Mouse (Mus musculus): ENCODE data around the gene Ppp1r14a. TPM values are rescaled to one million over a fixed set of nuclear protein-coding genes. Genes with fewer than 3 reads are reported as not detected.

Ppp1r14a gene
- polyA plus RNA-seq, 1 experiment from 2014 or later, result 64.8 TPM

GRCm38 (mm10) chr7:29293131-29294065, 4.3 kb downstream of the Ppp1r14a start:
- TF ChIP-seq EP300 (optimal IDR thresholded peaks at IDR 0.05) (no peak), CTCF (IDR thresholded peaks at IDR 0.05; ENCODE audit: low read depth) (no peak)
- H3K4me1 ChIP-seq (replicated peaks; ENCODE audit: control insufficient read depth, insufficient read depth), result peaks cover 5% of the 10 kb centered on the region; the same call in 1 of the 2 replicates
- H3K9ac ChIP-seq (ENCODE audit: low read length), result 0 out of 2 replicates have a peak overlapping the region, but pooled peaks have one; percentile 13
- WGBS, result 35% methylated on average over 19 of the region's 19 CpGs
- ATAC-seq (ENCODE audit: low FRiP score, low TSS enrichment) (0 out of 2 replicates have a peak, but pooled peaks have one; percentile 3), DNase-seq (ENCODE audit: low spot score) (peak; percentile 42)
- H3K4me2 ChIP-seq (replicated peaks; ENCODE audit: low read depth), result no peak overlapping the region
- no peaks in the 10 kb centered on the region for H3K9me3 ChIP-seq (ENCODE audit: control insufficient read depth, low read length)
- H3K4me3 ChIP-seq (ENCODE audit: low read depth, low read length), result no peak overlapping the region
- peak overlapping the region; percentile 78 for H3K27ac ChIP-seq (replicated peaks)
- no peaks in the 10 kb centered on the region for H3K27me3 ChIP-seq (ENCODE audit: control insufficient read depth, insufficient read depth, low read length)
- no peaks in the 10 kb centered on the region for H3K36me3 ChIP-seq (ENCODE audit: control insufficient read depth, insufficient read depth, low read length)

DNA sequence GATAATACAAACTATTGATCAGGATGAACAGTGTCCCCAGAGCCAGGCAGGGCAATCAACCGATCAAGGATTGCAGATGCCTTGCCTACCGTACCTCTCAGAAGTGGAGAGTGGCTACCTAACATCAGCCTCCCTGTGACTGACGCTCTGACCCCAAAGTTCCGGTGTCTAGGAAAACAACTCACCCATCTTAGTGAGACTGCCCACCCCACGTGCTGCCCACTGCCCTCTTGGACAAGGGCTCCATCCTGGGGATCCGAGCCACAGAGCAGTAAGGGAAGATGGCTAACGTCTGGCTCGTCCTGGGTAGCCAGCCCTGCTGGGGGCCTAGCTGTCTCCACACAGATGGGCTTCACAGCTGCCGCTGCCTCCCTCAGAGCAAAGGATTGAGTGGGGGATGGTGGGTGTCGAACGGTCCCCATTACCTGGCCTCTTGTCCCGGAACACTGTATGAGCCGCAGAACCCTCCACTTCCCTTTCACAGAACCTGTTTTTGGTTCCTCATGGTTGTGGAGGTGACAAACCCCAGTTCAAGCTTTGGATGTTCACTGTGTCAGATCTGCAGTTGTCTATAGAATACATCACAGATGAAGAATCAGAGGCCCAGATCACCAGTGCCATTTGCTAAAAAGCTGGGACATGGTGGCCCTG, 5.1 kb downstream of the Ppp1r14a start:
- Histone ChIP-seq H3K27me3 (ENCODE audit: control insufficient read depth, insufficient read depth, low read length) (no peaks in the 10 kb centered on the region), H3K36me3 (ENCODE audit: control insufficient read depth, insufficient read depth, low read length) (no peaks in the 10 kb centered on the region), H3K27ac (replicated peaks) (no peak overlapping the region), H3K4me2 (replicated peaks; ENCODE audit: low read depth) (no peak overlapping the region), H3K4me3 (ENCODE audit: low read depth, low read length) (no peak overlapping the region), H3K4me1 (replicated peaks; ENCODE audit: control insufficient read depth, insufficient read depth) (peaks cover 5% of the 10 kb centered on the region; the same call in 1 of the 2 replicates), H3K9me3 (ENCODE audit: control insufficient read depth, low read length) (no peaks in the 10 kb centered on the region), H3K9ac (ENCODE audit: low read length) (no peak overlapping the region)
- WGBS, result 76% methylated on average over 13 of the region's 13 CpGs
- ATAC-seq (ENCODE audit: low FRiP score, low TSS enrichment) (no peak), DNase-seq (ENCODE audit: low spot score) (no peak)
- TF ChIP-seq EP300 (optimal IDR thresholded peaks at IDR 0.05), result no peak
- no peak for TF ChIP-seq CTCF (IDR thresholded peaks at IDR 0.05; ENCODE audit: low read depth)

DNA sequence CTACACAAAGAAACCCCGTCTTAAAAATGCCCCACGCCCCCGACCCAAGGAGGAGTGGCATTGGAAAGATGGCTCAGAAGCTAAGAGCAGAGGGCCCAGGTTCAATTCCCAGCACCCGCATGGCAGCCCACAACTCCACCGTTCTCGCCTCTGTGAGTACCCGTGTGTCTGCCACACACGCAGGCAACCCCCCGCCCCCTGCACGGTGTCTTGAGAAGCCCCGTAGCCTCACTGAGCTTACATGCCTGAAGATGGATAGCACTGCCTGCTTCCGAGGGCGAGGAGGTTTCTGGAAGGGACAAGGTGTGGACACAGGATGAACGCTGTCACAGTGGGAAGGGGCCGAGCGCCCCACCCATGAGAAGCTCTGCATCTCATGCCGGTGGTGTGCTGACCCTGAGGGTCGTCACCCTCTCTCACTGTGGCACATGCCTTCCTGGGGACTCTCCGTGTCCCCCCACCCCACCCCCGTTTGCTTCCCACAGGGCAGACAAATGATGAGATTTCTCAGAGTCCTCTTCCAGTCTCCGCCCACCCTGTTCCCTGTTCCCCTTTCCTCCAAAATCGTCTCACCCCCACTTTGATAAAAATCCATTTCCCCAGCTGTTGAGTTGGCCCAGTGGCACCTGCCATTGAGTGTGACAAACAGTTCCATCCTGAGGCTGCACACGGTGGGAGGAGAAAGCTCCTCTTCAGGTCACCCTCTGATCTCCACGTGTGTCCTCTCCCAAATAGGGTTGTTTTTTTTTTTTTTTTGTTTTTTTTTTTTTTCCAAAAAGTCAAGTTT, 6.9 kb downstream of the Ppp1r14a start:
- no peaks in the 10 kb centered on the region for H3K36me3 ChIP-seq (ENCODE audit: control insufficient read depth, insufficient read depth, low read length)
- 67% methylated on average over 24 of the region's 24 CpGs for WGBS
- H3K4me1 ChIP-seq (replicated peaks; ENCODE audit: control insufficient read depth, insufficient read depth), result peaks cover 5% of the 10 kb centered on the region; the same call in 1 of the 2 replicates
- no peak overlapping the region for H3K9ac ChIP-seq (ENCODE audit: low read length)
- H3K27ac ChIP-seq (replicated peaks), result no peak overlapping the region
- no peaks in the 10 kb centered on the region for H3K9me3 ChIP-seq (ENCODE audit: control insufficient read depth, low read length)
- ATAC-seq (ENCODE audit: low FRiP score, low TSS enrichment) (no peak), DNase-seq (ENCODE audit: low spot score) (no peak)
- no peak overlapping the region for H3K4me2 ChIP-seq (replicated peaks; ENCODE audit: low read depth)
- no peaks in the 10 kb centered on the region for H3K27me3 ChIP-seq (ENCODE audit: control insufficient read depth, insufficient read depth, low read length)
- no peak overlapping the region for H3K4me3 ChIP-seq (ENCODE audit: low read depth, low read length)
- TF ChIP-seq CTCF (IDR thresholded peaks at IDR 0.05; ENCODE audit: low read depth) (0 out of 2 replicates have a peak, but pooled peaks have one; percentile 1), EP300 (optimal IDR thresholded peaks at IDR 0.05) (no peak)

DNA sequence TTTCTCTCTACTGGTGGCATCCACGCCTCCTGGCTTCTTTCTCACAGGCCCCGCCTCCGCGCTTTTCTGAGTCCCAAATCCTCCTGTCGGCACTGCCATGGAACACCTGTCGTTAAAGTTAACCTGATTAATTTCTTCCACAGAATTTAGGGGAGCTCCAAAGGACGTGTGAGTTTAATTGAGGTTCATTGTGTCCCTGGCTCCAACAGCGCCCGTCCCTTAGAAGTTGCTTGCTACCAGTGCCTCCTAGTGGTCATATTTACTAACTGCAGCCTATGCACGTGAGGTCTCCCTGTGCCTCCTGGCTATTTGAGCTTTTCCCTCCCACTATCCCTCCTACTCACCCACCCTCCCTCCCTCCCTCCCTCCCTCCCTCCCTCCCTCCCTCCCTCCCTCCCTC, 7.9 kb downstream of the Ppp1r14a start:
- Histone ChIP-seq H3K4me2 (replicated peaks; ENCODE audit: low read depth) (no peak overlapping the region), H3K36me3 (ENCODE audit: control insufficient read depth, insufficient read depth, low read length) (no peaks in the 10 kb centered on the region), H3K4me3 (ENCODE audit: low read depth, low read length) (no peak overlapping the region), H3K4me1 (replicated peaks; ENCODE audit: control insufficient read depth, insufficient read depth) (peaks cover 5% of the 10 kb centered on the region; the same call in 1 of the 2 replicates), H3K9ac (ENCODE audit: low read length) (no peak overlapping the region), H3K9me3 (ENCODE audit: control insufficient read depth, low read length) (no peaks in the 10 kb centered on the region), H3K27me3 (ENCODE audit: control insufficient read depth, insufficient read depth, low read length) (no peaks in the 10 kb centered on the region), H3K27ac (replicated peaks) (no peak overlapping the region)
- TF ChIP-seq CTCF (IDR thresholded peaks at IDR 0.05; ENCODE audit: low read depth) (peak; percentile 85), EP300 (optimal IDR thresholded peaks at IDR 0.05) (no peak)
- 9% methylated on average over 10 of the region's 10 CpGs for WGBS
- peak; percentile 58; the same call in 1 of the 2 replicates for ATAC-seq (ENCODE audit: low FRiP score, low TSS enrichment)
- peak; percentile 70 for DNase-seq (ENCODE audit: low spot score)

GRCm38 (mm10) chr7:29301127-29301566, 12.0 kb downstream of the Ppp1r14a start:
- TF ChIP-seq CTCF (IDR thresholded peaks at IDR 0.05; ENCODE audit: low read depth) (peak; percentile 77), EP300 (optimal IDR thresholded peaks at IDR 0.05) (no peak)
- ATAC-seq (ENCODE audit: low FRiP score, low TSS enrichment) (no peak), DNase-seq (ENCODE audit: low spot score) (peak; percentile 70)
- Histone ChIP-seq H3K9ac (ENCODE audit: low read length) (no peak overlapping the region), H3K4me1 (replicated peaks; ENCODE audit: control insufficient read depth, insufficient read depth) (0 out of 2 replicates have a peak, but pooled peaks cover 2% of the 10 kb centered on the region), H3K4me3 (ENCODE audit: low read depth, low read length) (no peak overlapping the region), H3K27me3 (ENCODE audit: control insufficient read depth, insufficient read depth, low read length) (no peaks in the 10 kb centered on the region), H3K36me3 (ENCODE audit: control insufficient read depth, insufficient read depth, low read length) (no peaks in the 10 kb centered on the region), H3K4me2 (replicated peaks; ENCODE audit: low read depth) (0 out of 2 replicates have a peak overlapping the region, but pooled peaks have one; percentile 5), H3K9me3 (ENCODE audit: control insufficient read depth, low read length) (no peaks in the 10 kb centered on the region), H3K27ac (replicated peaks) (no peak overlapping the region)
- WGBS, result under 1% methylated on average over 7 of the region's 7 CpGs

Measured in stomach, postnatal 0 days (tissue).